ENCODE assay signal across 23 mouse cellular contexts in genomic region chr13:37425406-37425805, GRCm38 (mm10).
DNase-seq lines count a peak whose midpoint lies in the region; TF ChIP-seq lines count a peak whose summit lies in the region.
"Had no signal": no experiment of that assay in that cellular context is flagged by ENCODE, and none has a peak within 500 bp of the region (broad histone marks: within the 10 kb centered on the region; RNA-seq: fewer than 3 reads in every experiment).

No protein-coding gene starts in this region.

- H3K4me3 ChIP-seq in heart, embryonic 10.5 days: no peak overlapping the region
- H3K4me3 ChIP-seq in testis, adult 2 months (ENCODE audit: control insufficient read depth, low read depth, low read length): no peak overlapping the region
- H3K4me3 ChIP-seq: forebrain, embryonic 10.5 days; forebrain, embryonic 13.5 days; heart, embryonic 13.5 days had no signal

- no peaks in the 10 kb centered on the region for H3K27me3 ChIP-seq in heart, embryonic 10.5 days (ENCODE audit: insufficient read depth, poor library complexity, severe bottlenecking)
- no peaks in the 10 kb centered on the region for H3K27me3 ChIP-seq in testis, adult 2 months (ENCODE audit: control insufficient read depth, insufficient read depth, low read length)
- H3K27me3 ChIP-seq: forebrain, embryonic 13.5 days; heart, embryonic 13.5 days had no signal

- no peaks in the 10 kb centered on the region for H3K36me3 ChIP-seq in heart, embryonic 10.5 days
- no peaks in the 10 kb centered on the region for H3K36me3 ChIP-seq in testis, adult 2 months (ENCODE audit: control insufficient read depth, insufficient read depth, low read length)
- H3K36me3 ChIP-seq: forebrain, embryonic 10.5 days; heart, embryonic 13.5 days had no signal

- DNase-seq in heart, adult 11 months: peak; percentile 69
- no peak for DNase-seq in heart, embryonic 10.5 days (ENCODE audit: low spot score)
- no peak for DNase-seq in testis, postnatal 10 days (ENCODE audit: low spot score)
- peak; percentile 93 for DNase-seq in ZHBTc4 (ENCODE audit: low read depth, low spot score)
- no peak for DNase-seq in kidney, postnatal 14 days
- DNase-seq in right cerebral cortex, postnatal 10 days (ENCODE audit: low spot score in 2 of 2): no peak
- DNase-seq: adrenal gland, adult 2 months; adrenal gland, postnatal 14 days; cerebellum, adult 11 months; cerebellum, adult 8-10 months; cerebellum, postnatal 10 days; cerebellum, postnatal 36 days; gastrocnemius, postnatal 10 days; gastrocnemius, postnatal 36 days; heart, adult 18-20 months; heart, postnatal 14 days; heart, postnatal 4 days had no signal

- no peak overlapping the region for H3K27ac ChIP-seq in heart, embryonic 10.5 days
- H3K27ac ChIP-seq in testis, adult 2 months (ENCODE audit: control insufficient read depth, insufficient read depth, low read depth, low read length): 0 out of 2 replicates have a peak overlapping the region, but pooled peaks have one; percentile 10
- H3K27ac ChIP-seq: forebrain, embryonic 10.5 days; forebrain, embryonic 13.5 days; heart, embryonic 13.5 days; hindbrain, embryonic 14.5 days; hindbrain, postnatal 0 days had no signal

- no peaks in the 10 kb centered on the region for H3K4me1 ChIP-seq in heart, embryonic 10.5 days
- H3K4me1 ChIP-seq in testis, adult 2 months (ENCODE audit: control insufficient read depth, insufficient read depth, low read length): no peaks in the 10 kb centered on the region
- H3K4me1 ChIP-seq: forebrain, embryonic 10.5 days; heart, embryonic 13.5 days had no signal

- no peaks in the 10 kb centered on the region; the same call in 1 of the 2 replicates for H3K9me3 ChIP-seq in heart, embryonic 10.5 days
- H3K9me3 ChIP-seq: forebrain, embryonic 10.5 days had no signal

- TF ChIP-seq POLR2A in testis, adult 2 months (IDR thresholded peaks at IDR 0.05; ENCODE audit: control insufficient read depth, low read depth, low read length): no peak

- 67% methylated on average over 3 of the region's 3 CpGs for WGBS in heart, embryonic 10.5 days

- no peak for TF ChIP-seq CTCF in testis, adult 2 months (IDR thresholded peaks at IDR 0.05; ENCODE audit: control insufficient read depth, insufficient read depth, insufficient replicate concordance, low read depth, low read length)

Comparison
In these comparisons a context has a peak if more than half of its experiments do, and no peak if none do; other contexts are left out.
1. DNase-seq: peak in heart, adult 11 months (single experiment) and ZHBTc4 (single experiment); none in heart, embryonic 10.5 days (single experiment), testis, postnatal 10 days (single experiment), kidney, postnatal 14 days (single experiment) and right cerebral cortex, postnatal 10 days (0 of 2).